Mouse (Mus musculus) cerebellum, adult (tissue): ENCODE data around the gene Esrrg.

Source experiments
- ATAC-seq: cut with Nextera tagmentation; 2 replicates; pipeline ENCODE4 v1.9.2; 2017; ENCODE audit warnings: mild to moderate bottlenecking, moderate library complexity, mixed read lengths; ENCODE audit not compliant: insufficient number of reproducible peaks, low FRiP score, low TSS enrichment

The Esrrg gene

DNA sequence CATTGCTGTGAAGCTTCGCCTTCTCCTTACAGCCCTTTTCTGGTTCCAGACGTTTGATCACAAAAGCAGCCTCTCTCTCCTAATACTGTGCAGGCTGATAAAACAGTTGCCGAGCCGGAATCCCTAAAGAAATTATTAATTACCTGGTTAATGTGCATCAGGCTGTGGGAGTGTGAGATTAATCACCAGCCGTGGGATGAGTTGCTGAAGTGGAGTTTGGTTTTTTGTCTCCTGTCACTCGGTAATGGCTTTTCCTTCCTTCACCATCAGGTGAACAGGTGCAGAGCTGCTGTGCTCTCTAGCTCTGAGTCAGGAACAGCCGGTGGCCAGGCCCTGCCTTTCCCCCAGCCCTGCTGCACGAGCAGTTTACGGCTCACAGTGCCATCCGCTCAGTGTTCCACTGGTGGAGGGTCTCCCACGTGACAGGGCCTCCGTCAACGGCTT, 212.8 kb downstream of the Esrrg start:
- no peak for ATAC-seq

DNA sequence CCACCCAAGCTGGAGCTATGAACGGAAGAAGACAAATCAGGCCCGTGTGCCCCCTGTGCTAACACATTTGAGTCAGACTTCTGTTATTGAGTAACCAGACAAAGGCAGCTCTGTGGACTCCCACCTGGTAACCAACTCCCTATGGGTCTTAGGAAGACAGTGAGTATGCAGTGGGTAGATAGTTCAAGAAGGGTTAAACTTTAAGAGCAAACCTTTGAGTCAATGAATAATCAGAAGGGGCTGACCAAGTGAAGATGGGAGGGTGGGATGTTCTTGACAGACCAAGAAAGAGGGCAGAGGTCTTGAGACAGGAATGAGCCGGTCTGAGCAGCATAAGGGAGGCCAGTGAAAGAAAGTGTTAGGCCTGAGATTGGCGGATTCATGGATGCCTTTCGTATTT, 214.8 kb downstream of the Esrrg start:
- ATAC-seq, result no peak

DNA sequence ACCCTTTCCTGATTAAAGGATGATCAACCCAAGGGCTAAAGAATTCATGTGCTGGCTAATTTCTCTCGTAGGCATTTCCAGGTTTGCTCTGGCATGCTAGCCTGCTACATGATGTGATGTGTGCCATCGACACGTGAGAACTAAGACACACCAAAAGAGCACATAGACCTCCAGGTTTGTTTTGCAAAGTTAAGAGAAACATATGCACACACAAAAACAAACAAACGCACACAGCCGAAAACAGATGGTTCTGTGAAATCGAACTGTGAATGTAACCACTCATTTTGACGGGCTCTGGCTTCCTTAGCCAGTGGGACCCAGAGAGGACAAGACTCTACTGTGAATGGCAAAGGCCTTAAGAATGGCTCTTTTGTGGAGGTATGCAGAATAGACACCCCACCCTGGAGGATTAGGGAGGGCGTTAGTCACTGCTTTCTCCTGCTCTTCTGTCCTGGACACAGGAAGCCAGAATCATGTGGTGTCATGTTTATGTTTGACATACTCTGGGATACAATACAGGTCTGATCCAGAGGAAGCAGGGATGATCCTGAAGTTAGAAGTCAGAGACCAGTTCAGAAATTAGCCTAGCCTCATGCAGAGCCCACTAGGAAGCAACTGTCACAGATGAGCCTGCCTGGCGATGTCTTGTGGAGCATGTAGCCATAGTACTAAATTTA, 217.0 kb downstream of the Esrrg start:
- ATAC-seq, result no peak

DNA sequence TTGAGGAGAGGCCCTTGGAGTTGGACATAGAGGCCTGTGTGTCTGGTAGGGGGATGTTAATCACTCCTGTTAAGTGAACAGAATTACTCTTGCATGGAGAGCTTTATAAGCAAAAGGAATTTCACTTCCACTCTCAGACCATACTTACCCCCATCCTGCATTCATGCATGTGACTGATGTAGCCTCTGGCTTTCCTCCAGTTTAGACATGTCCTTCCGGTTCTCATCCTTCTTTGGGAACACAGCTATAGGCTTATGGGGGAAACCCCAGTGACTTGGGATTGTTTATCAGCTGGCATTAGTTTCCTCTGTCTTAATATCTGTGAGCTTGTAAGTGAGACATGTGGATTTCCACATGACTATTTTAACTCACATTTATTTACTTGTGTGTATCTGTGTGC, 217.5 kb downstream of the Esrrg start:
- ATAC-seq, result no peak

DNA sequence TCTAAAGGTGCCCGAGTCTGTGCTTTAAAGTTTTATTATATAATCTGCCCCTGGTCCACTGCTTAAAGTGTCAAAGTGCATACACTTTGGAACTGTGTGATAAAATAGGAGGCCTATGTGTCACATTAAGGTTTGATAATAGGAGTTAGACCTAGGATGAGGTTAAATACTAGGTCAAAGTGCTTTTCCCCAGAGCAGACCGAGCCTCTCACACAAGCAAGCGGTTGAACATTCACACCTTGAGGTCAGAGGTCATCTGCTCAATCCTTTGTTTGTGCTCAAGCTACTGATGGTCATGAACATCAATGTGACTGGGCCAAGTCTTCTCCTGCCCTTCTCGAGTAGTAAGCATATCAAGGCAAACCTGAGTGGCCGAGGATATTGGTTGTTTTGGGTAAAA, 218.3 kb downstream of the Esrrg start:
- no peak for ATAC-seq

DNA sequence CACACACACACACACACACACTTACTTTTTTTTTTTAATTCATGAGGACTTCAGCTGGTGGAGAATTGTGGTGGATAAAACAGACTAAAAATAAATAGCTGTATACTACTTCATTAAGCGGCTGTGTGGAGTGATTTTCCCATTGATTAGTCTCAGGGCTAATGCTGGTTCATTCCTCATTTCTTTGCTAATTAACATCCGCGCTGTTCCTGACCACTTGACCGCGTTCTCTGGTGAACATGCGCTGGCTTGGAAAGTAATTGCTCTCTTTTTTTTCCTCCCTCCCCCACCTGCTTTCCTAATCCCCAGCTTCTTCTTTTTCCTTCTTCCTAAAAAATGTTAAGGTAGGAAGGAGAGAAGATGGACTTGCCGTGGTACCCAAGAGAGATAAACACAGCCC, 222.3 kb downstream of the Esrrg start:
- no peak for ATAC-seq

DNA sequence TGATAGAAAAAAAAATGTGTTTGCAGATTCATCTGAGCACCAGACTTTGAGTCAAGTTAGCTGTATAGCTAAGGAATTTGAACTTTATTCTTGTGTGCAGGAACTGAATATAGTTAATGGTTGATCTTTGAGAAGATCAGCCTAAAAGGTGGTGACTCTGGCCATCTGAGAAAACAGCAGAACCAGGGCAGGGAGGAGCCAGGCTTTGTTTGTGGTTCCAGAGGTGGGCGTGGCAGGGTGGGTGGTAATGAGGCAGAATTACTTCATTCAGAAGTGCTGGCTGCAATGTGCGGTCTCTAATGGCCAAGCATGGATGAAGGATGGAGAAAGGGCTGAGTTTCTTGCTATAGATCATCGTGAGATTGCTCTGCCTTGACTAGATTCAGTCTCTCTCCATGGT, 224.3 kb downstream of the Esrrg start:
- ATAC-seq, result no peak

DNA sequence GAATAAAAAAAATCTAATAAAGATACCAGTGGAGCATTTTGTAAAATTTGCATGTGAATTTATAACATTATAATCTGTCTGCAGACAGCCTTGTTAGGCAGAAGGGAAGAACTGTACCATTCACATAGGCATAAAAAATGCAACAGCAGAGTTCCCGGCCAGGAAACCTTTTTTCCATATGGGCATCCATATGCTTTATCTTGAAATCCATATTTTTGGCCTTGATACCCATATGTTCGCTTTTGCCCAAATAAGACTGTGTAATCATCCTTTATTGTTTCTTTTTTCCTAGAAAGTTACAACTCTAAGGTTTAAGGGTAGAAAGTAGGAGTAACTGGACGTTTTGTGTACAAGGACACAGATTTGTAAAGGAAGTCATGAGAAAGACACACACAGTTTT, 226.0 kb downstream of the Esrrg start:
- ATAC-seq, result no peak

DNA sequence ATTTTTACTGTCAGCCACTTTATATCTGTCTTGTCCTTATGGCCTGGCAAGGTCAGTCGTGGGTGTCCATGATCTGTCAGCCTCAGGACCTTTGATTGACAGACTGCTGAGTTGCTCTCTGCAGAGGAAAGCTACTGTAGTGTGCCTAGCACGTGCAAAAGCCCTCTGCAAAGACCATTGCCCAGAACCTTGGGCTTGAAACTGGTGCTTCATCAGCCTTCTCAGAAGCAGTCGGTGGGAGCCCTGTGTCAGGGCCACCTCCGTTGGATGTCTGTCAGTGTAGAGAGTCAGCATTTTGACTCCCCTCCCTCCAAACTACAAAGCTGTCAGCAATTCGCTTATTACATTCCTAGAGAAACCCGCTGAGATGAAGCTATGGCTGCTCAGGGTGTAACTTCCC, 227.8 kb downstream of the Esrrg start:
- no peak for ATAC-seq

DNA sequence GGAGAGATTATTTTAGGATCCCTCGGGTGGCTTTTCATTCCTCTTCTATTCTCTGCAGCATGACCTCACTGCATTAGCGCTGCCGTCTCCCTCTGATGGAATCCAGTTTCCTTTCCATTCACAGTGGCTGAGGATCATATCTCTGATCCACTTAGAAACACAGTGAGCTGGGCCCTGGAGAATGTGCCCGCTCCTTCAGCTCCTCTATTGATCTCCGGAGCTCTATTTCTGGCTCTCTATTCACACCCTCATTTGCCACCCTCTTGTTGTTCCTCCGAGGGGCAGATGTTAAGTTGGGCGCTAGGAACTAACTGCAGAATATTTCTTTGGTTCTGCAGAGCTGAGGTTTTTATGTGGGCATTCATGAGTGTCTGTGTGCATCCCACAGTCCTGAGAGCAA, 228.3 kb downstream of the Esrrg start:
- no peak; the same call in 1 of the 2 replicates for ATAC-seq

DNA sequence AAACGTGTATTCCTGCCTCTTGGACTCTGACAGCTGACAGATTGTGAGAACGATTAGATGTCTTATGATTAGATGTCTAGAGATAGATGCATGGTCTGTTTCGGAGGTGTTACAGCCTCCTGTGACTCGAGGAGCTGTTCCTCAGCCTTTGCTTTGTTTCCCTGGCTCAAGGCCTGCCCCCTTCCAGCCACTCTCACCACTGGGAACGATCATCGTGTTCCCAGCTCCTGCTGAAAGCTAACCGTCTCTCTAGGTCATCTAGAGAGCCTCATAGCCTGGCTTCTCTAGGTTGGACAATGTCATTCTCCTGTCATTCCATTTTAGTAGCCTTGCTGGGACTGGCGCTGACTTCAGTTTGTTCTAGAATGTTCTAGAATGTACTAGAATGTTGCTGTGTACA, 233.0 kb downstream of the Esrrg start:
- no peak for ATAC-seq

DNA sequence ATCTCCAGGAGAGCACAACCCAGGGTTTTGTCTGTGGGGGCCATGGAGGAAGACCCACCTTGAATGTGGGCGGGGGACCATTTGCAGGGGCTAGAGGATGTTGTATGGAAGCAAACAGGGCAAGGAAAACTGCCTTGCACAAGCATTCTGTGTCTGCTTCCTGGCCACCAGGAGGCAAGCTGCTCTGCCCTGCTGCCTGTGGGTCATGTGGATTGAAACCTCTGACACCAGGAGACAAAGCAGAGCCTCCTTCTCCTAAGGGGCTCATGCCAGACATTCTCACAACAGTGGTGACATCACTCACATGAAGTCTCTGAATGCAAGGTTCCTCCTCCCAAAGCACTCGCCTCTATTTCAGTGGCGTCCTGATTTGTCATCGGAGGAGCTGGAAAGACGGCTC, 234.1 kb downstream of the Esrrg start:
- ATAC-seq, result no peak

DNA sequence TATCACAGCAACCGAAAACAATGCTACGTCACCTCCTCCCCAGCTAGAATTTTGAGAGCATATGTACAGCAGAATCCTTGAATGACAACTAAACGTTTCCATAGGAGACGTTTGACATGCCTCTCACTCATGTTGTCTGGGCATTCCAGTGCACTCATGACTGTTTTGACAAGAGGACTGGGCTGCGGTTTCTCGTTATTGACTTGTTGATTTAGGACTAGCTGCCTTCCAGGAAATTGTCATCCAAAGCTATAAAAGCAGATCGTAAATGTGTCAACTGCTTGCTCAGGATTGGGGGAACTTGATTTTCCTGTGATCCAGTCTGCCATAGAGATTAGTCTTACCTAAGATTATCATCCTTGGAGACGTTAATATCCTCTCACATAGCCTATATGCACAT, 245.6 kb downstream of the Esrrg start:
- ATAC-seq, result no peak

DNA sequence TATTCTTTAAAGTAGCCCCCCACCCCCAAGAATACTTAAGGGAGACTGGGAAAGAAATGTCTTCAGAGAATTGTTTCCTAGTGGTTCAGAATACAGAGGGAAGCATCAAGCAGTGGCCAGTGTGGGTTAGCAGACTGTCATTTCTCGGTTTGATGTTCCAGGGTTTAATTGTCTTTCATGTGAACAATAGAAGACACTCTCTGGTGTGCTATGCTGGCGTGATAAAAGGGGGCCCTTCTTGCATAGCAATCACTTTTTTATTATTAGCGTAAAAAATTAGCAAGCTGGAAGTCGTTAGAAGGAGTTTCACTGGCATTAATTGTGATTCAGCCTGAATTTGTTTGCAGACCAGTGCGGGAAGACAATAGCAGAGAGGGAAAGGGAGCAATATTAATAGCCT, 253.7 kb downstream of the Esrrg start:
- no peak for ATAC-seq

DNA sequence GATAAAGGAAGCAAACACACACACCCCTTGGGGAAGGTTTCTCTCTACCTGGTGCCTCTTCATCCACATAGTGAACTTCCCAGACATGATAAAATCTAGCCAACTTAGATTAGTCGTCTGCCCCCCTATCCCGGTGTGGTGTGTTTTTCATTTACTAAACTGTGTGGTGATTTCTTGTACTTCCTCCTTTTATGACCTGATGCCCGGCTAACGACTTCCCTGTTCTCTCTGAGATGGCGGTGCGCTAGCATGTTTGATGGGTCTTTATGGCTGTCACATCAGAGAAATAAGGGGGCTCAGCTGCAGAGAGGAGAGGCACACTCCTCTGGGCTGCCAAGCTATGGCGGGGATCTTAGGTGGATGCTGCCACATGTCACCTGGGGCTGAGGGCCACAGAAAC, 259.8 kb downstream of the Esrrg start:
- no peak for ATAC-seq

DNA sequence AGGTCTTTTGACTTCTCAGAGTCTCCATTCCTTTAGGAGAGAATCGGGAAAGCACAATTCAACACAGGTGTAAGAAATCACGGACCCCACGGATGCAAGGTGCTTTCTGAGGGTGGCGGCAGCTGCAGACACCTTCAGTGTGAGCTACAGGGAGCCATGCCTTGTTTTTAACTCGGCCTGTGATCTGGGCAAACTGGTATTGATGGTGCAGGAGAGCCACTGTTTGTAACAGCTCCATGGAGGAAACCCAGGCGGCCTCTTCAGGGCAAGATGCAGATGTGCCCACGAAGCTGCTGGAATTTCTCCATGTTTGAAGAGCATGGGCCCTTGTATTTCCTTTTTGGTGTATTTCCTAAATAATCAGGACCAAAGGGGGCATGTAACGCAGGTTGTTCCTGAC, 263.6 kb downstream of the Esrrg start:
- no peak for ATAC-seq

DNA sequence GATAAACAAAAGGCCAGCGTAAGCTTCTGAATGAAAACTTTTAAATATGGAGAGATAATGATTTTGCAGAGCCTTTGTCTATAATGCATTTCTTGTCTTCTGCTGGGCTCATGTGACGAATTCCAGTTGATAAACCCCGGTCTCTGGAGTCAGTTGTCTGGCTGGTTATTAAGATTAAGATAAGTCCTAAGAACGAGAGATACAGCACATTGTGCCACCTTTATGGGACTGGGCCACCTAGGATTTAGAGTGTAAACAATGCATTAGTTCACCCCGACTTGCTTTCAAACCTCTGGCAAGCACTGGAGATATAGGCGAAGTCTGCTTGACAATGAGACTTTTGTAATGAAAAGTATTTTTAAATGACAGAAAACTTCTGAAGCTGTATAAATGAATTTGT, 264.2 kb downstream of the Esrrg start:
- no peak for ATAC-seq

DNA sequence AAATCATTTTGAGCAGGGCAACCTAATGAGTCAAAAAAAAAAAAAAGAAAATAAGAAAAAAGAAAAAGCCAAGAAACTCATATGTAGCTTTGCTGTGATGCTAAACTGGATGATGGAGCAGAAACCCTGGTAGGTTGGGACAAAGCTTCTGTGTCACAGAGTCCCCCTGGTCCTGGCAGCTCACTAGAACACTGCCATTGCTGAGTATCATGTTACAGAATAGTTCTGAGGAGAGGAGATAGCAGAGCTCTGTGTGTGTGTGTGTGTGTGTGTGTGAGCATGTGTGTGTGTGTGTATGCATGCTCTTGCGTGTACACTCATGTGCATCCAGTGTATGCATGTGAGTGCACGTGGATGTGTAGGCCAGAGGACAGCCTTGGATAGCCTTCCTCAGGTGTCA, 265.2 kb downstream of the Esrrg start:
- no peak for ATAC-seq

DNA sequence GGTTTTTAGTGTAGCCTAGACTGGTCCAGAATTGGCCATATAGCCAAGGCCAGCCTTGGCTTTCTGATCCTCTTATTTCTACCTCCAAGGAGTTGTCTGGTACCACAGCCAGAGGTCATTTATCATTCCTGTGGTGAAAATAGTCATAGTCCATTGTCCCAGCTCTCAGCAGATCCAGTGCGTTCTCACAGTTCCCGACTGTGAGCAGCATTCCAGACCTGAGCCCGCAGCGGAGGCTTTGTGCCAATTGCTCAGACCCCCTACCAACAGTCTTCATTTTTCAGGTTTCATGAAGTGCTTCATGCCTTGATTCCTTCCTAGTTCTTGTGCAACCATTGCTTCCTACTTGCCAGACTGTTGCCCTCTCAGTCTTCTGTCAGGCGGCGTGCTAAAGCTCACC, 278.7 kb downstream of the Esrrg start:
- ATAC-seq, result no peak

DNA sequence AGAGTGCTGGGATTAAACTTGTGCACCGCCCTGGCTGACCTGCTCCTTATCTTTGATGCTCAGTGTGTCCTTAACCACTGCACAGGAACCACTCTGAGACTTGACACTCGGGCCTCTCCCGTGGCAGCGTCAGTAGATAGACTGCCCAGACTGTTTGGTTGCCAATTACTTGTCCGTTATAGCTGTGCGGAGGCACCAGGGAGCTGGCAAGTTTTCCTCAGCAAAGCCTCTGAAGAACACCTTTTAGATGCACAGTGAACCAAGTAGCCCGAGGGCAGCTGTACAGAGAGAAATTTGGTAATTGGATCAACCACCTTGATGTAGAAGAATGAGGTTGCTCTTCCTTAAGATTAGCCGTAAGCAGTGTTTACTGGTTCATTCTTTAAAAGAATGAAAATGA, 279.6 kb downstream of the Esrrg start:
- ATAC-seq, result no peak; the same call in 1 of the 2 replicates

DNA sequence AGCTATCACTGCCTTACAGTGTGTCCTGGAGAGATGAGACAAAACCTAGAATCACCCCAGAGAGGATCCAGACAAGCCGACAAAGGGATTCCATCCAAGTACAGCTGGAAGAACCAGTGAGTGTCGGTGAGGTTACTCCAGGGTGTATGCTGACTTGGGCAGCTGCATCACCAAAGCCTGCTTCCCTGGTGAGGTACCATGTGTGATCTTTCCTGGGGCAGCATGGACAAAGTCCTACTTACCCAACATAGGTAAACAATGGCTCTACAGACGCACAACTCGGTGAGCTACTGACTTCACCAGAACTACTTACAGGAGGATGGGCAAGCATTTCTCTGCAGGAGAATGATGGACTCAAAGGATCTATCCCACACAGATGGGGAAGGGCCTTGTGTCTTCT, 280.5 kb downstream of the Esrrg start:
- ATAC-seq, result no peak

DNA sequence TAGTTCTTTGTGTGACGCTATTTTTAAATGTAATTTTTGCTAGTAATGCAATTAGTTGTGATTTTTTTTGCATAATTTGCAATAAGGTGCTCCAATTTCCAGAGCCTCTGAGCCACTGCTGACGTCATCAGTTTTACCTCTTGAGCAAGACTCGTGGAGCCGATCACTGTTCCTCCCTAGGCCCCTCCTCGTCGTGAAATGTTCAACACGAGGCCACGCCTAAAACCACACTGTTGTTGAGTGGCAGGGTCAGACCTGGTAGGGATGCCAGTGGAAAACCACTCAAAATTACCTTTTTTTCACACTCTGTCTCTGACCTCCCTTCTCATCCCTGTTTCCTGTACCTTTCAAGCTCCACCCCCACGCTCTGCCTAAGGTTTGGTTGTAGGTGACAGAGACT, 282.7 kb downstream of the Esrrg start:
- no peak for ATAC-seq

DNA sequence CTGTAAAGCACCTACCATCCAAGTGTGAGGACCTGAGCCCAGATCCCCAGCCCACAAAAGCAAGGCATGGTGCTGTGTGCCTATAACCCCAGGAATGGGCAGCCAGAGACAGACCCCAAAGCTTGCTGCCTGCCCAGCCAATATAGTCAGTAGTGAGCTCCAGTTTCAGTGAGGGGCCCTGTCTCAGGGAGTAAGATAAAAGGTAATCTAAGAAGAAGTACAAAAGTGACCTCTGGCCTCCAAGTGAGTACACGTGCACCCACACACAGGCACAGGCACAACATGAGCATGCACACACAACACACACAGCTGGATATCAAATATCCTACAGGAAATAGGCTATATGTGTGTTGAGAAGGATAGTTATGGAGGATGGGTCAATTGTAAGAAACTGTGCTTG, 286.9 kb downstream of the Esrrg start:
- ATAC-seq, result no peak
